8 mouse cellular contexts compared by ENCODE assay signal in the genomic region with DNA sequence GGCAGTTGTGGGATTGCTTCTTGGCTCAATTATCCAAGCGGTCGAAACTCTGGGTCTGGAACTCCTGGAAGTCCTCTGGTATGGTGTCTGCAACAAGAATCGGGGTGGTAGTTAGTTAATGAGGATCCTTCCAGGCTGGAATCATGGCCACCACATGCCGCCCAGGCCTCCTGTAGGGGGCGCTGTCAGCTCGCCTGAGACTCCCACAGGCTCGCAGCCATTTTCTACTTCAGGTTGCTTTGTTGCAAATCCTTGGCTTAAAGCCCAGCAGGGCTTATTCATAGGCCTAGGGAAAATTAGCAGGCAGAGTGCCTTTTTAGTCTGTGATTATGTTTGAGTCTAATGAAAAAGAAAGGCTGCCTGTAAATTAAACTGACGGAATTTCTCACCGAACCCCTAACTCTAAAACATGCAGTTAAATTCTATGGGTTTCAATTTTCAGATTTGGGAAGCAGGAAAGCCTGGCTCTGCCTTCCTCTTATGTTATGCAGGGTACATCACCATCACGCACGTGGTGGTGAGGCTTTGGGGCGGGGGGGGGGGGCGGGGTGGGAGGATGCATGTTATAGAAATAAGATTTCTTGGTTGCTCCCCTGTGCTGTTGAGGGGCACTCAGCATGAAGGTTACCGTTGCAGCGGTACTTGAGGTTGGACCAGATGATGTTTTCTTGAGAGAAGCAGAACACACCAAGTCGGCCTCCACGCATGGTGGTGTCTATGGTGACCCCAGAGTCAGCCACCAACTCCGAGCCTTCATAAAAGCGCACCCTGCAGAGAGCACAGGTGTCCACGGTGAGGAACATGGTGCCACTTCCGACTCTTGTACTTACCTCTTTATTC. TPM values are rescaled to one million over a fixed set of nuclear protein-coding genes. Genes with fewer than 3 reads are reported as not detected.
DNase-seq lines count a peak whose midpoint lies in the region; ATAC-seq and TF ChIP-seq lines count a peak whose summit lies in the region.

No protein-coding gene starts in this region.

- peak; percentile 39; the same call in 1 of the 2 replicates for TF ChIP-seq CTCF in spleen, adult 2 months (IDR thresholded peaks at IDR 0.05; ENCODE audit: extremely low read depth, insufficient read depth, insufficient read length, insufficient replicate concordance)
- peak; percentile 91 for TF ChIP-seq CTCF in intestine, postnatal 0 days (IDR thresholded peaks at IDR 0.05; ENCODE audit: low read depth)

- intact Hi-C loops in left cerebral cortex, postnatal 4 days (cut with DNase I), result loop anchor here (2.0 to 10.0 kb wide), 7 partner anchors 243 to 963 kb away; partner anchors contain the start of gene Cmya5

- H3K9me3 ChIP-seq in intestine, postnatal 0 days (ENCODE audit: control insufficient read depth), result no peaks in the 10 kb centered on the region
- no peaks in the 10 kb centered on the region for H3K9me3 ChIP-seq in midbrain, embryonic 15.5 days
- no peaks in the 10 kb centered on the region for H3K9me3 ChIP-seq in stomach, embryonic 15.5 days

- no peak overlapping the region for H3K9ac ChIP-seq in intestine, postnatal 0 days (ENCODE audit: low read depth, low read length)
- no peak overlapping the region for H3K9ac ChIP-seq in midbrain, embryonic 15.5 days
- H3K9ac ChIP-seq in stomach, embryonic 15.5 days, result no peak overlapping the region

- H3K4me3 ChIP-seq in spleen, adult 2 months (ENCODE audit: extremely low read depth, insufficient read depth, insufficient read length), result no peak overlapping the region
- no peak overlapping the region for H3K4me3 ChIP-seq in intestine, postnatal 0 days (ENCODE audit: low read depth, low read length)
- no peak overlapping the region for H3K4me3 ChIP-seq in midbrain, embryonic 15.5 days
- H3K4me3 ChIP-seq in stomach, embryonic 15.5 days (replicated peaks), result no peak overlapping the region

- H3K27me3 ChIP-seq in spleen, adult 2 months (ENCODE audit: control insufficient read depth, insufficient read depth, low read length), result no peaks in the 10 kb centered on the region; the same call in 1 of the 2 replicates
- H3K27me3 ChIP-seq in intestine, postnatal 0 days (replicated peaks; ENCODE audit: control insufficient read depth, insufficient read depth, low read length), result no peaks in the 10 kb centered on the region
- H3K27me3 ChIP-seq in midbrain, embryonic 15.5 days (replicated peaks), result no peaks in the 10 kb centered on the region
- H3K27me3 ChIP-seq in stomach, embryonic 15.5 days (replicated peaks), result no peaks in the 10 kb centered on the region

- H3K4me2 ChIP-seq in intestine, postnatal 0 days (replicated peaks; ENCODE audit: low read depth), result peak overlapping the region; percentile 40
- no peak overlapping the region for H3K4me2 ChIP-seq in midbrain, embryonic 15.5 days
- H3K4me2 ChIP-seq in stomach, embryonic 15.5 days, result no peak overlapping the region

- H3K36me3 ChIP-seq in spleen, adult 2 months (ENCODE audit: control insufficient read depth, insufficient read depth, low read length), result no peaks in the 10 kb centered on the region
- no peaks in the 10 kb centered on the region for H3K36me3 ChIP-seq in intestine, postnatal 0 days (ENCODE audit: control insufficient read depth, insufficient read depth)
- no peaks in the 10 kb centered on the region for H3K36me3 ChIP-seq in midbrain, embryonic 15.5 days (replicated peaks)
- no peaks in the 10 kb centered on the region for H3K36me3 ChIP-seq in stomach, embryonic 15.5 days

- 73% methylated on average over 21 of the region's 21 CpGs for WGBS in spleen, adult 2 months
- 65% methylated on average over 21 of the region's 21 CpGs for WGBS in intestine, postnatal 0 days
- WGBS in midbrain, embryonic 15.5 days, result 57% methylated on average over 21 of the region's 21 CpGs
- 59% methylated on average over 21 of the region's 21 CpGs for WGBS in stomach, embryonic 15.5 days

- no peaks in the 10 kb centered on the region for H3K4me1 ChIP-seq in spleen, adult 2 months (ENCODE audit: control insufficient read depth, insufficient read depth, insufficient read length)
- no peaks in the 10 kb centered on the region for H3K4me1 ChIP-seq in intestine, postnatal 0 days (replicated peaks; ENCODE audit: control insufficient read depth, insufficient read depth, low read length)
- H3K4me1 ChIP-seq in midbrain, embryonic 15.5 days, result no peaks in the 10 kb centered on the region
- H3K4me1 ChIP-seq in stomach, embryonic 15.5 days, result no peaks in the 10 kb centered on the region

- peak; percentile 68; the same call in 1 of the 2 replicates for ATAC-seq in intestine, postnatal 0 days
- peak; percentile 87 for ATAC-seq in midbrain, embryonic 15.5 days (replicated peaks)
- peak; percentile 51; the same call in 1 of the 2 replicates for ATAC-seq in stomach, embryonic 15.5 days (ENCODE audit: insufficient read depth, low FRiP score, low read depth)

- DNase-seq in spleen, adult 2 months (ENCODE audit: low read depth in 1 of 2, low spot score in 2 of 2), result no peak
- DNase-seq in spleen, adult 12 weeks (ENCODE audit: low spot score), result no peak
- DNase-seq in embryo, embryonic 10.5 days (ENCODE audit: low spot score), result peak; percentile 82
- DNase-seq in gastrocnemius, postnatal 25 days, result peak; percentile 83
- DNase-seq in left cerebral cortex, postnatal 4 days, result peak; percentile 92

- TF ChIP-seq POLR2A in spleen, adult 2 months (IDR thresholded peaks at IDR 0.05; ENCODE audit: low read depth, low read length), result no peak

- H3K27ac ChIP-seq in spleen, adult 2 months (ENCODE audit: insufficient read depth, low read length), result no peak overlapping the region
- H3K27ac ChIP-seq in intestine, postnatal 0 days (ENCODE audit: low read depth, low read length), result no peak overlapping the region
- peak overlapping the region; percentile 68 for H3K27ac ChIP-seq in midbrain, embryonic 15.5 days
- no peak overlapping the region for H3K27ac ChIP-seq in stomach, embryonic 15.5 days

RNA-seq across cellular contexts. Expression of gene Thbs4, which starts 42.7 kb away (rescaled TPM):
- polyA plus RNA-seq in spleen, adult 2 months (2012; rRNA removed), result 3.3 and 3.4 TPM in 2 replicates
- 100 to 1,000 TPM in 1 of 2 experiments, 10 to 100 TPM in 1; 64.9 to 112 TPM for total RNA-seq in gastrocnemius, postnatal 25 days (2021)
- polyA plus RNA-seq in intestine, postnatal 0 days (2015; fragmentation: Nextera tagmentation; extraction: Ambion mirVana), result 6.3 and 7.1 TPM in 2 replicates
- 1 to 10 TPM; 1.2 to 2.1 TPM for total RNA-seq in left cerebral cortex, postnatal 4 days (2021)
- 2.2 and 2.5 TPM in 2 replicates for polyA plus RNA-seq in midbrain, embryonic 15.5 days (2015; fragmentation: Nextera tagmentation; extraction: Ambion mirVana)
- polyA plus RNA-seq in stomach, embryonic 15.5 days (2015; fragmentation: Nextera tagmentation; extraction: Ambion mirVana), result 7.5 and 9.8 TPM in 2 replicates

Comparison
In these comparisons a context has a peak if more than half of its experiments do, and no peak if none do; other contexts are left out.
1. DNase-seq: peak in embryo, embryonic 10.5 days (single experiment), gastrocnemius, postnatal 25 days (single experiment) and left cerebral cortex, postnatal 4 days (single experiment); none in spleen, adult 2 months (0 of 2) and spleen, adult 12 weeks (single experiment).
2. Peak in every context shown above with its lines, with median percentiles within 50 percentile points of each other: ATAC-seq.